Mouse (Mus musculus) ES-Bruce4 (cell line): Measurements from ENCODE around the gene Ptprg. TPM values are rescaled to one million over a fixed set of nuclear protein-coding genes. Genes with fewer than 3 reads are reported as not detected.

Source experiments
- H3K27ac ChIP-seq: 2 replicates; pipeline ENCODE4 v1.5.1; 2012; ENCODE audit warnings: low read length, inconsistent platforms; ENCODE audit not compliant: insufficient read depth
- H3K27me3 ChIP-seq: 2 replicates; pipeline ENCODE4 v1.6.1; 2012; ENCODE audit warnings: mild to moderate bottlenecking, low read length, inconsistent platforms; ENCODE audit not compliant: control insufficient read depth, poor library complexity, insufficient read depth, severe bottlenecking
- H3K36me3 ChIP-seq: 2 replicates; pipeline ENCODE4 v1.6.1; 2012; ENCODE audit warnings: inconsistent platforms, mild to moderate bottlenecking, low read length, moderate library complexity; ENCODE audit not compliant: control insufficient read depth, poor library complexity, insufficient read depth, severe bottlenecking
- H3K4me1 ChIP-seq: one replicate; pipeline ENCODE4 v1.8.1; 2011; ENCODE audit warnings: low read length; ENCODE audit not compliant: control insufficient read depth, insufficient read depth
- H3K4me3 ChIP-seq: 2 replicates; pipeline ENCODE4 v1.5.1; 2011; ENCODE audit warnings: low read depth, mild to moderate bottlenecking, low read length
- H3K9ac ChIP-seq: 2 replicates; pipeline ENCODE4 v1.6.1; 2012; ENCODE audit warnings: low read depth, mild to moderate bottlenecking, inconsistent platforms; ENCODE audit not compliant: poor library complexity, severe bottlenecking
- H3K9me3 ChIP-seq: replicated peaks from 2 replicates; pipeline ENCODE4 v1.6.1; 2012; ENCODE audit warnings: mild to moderate bottlenecking, low read length, inconsistent platforms; ENCODE audit not compliant: control insufficient read depth, poor library complexity, insufficient read depth, severe bottlenecking
- CTCF ChIP-seq: IDR thresholded peaks from one replicate; pipeline ENCODE4 v1.8.1; 2011; ENCODE audit warnings: low read depth, low read length
- EP300 ChIP-seq: IDR thresholded peaks from 2 replicates; pipeline ENCODE4 v1.6.1; 2011; ENCODE audit warnings: low read depth, low read length; ENCODE audit not compliant: insufficient read depth
- POLR2A ChIP-seq: IDR thresholded peaks from one replicate; pipeline ENCODE4 v1.8.1; 2011; ENCODE audit warnings: low read length; ENCODE audit not compliant: insufficient read depth
- polyA plus RNA-seq: library from polyadenylated mRNA; stranded (reverse); fragments of >200 nt; gene quantifications from 2 replicates; pipeline ENCODE4 v1.2.4, GENCODE M21; 2011; ENCODE audit warnings: low read depth; ENCODE audit not compliant: missing spikeins, insufficient read depth, insufficient read length

The Ptprg gene
- polyA plus RNA-seq, 1 experiment, result 27.4 TPM

GRCm38 (mm10) chr14:11774476-11775037, 221.2 kb downstream of the Ptprg start:
- no peak overlapping the region for H3K4me3 ChIP-seq
- H3K9ac ChIP-seq, result no peak overlapping the region
- TF ChIP-seq CTCF (no peak), POLR2A (no peak)

GRCm38 (mm10) chr14:11775204-11775603, 221.9 kb downstream of the Ptprg start:
- Histone ChIP-seq H3K27me3 (no peaks in the 10 kb centered on the region), H3K36me3 (no peaks in the 10 kb centered on the region), H3K4me1 (peaks cover 3% of the 10 kb centered on the region), H3K9ac (no peak overlapping the region), H3K4me3 (no peak overlapping the region), H3K27ac (no peak overlapping the region), H3K9me3 (no peaks in the 10 kb centered on the region)
- TF ChIP-seq CTCF (no peak), EP300 (no peak), POLR2A (no peak)

More at GRCm38 (mm10) chr14:11774476-11775037, 221.2 kb downstream of the Ptprg start:
- H3K9me3 ChIP-seq, result no peaks in the 10 kb centered on the region
- H3K36me3 ChIP-seq, result no peaks in the 10 kb centered on the region
- H3K27ac ChIP-seq, result 0 out of 2 replicates have a peak overlapping the region, but pooled peaks have one; percentile 3
- no peaks in the 10 kb centered on the region for H3K27me3 ChIP-seq
- peaks cover 3% of the 10 kb centered on the region for H3K4me1 ChIP-seq

DNA sequence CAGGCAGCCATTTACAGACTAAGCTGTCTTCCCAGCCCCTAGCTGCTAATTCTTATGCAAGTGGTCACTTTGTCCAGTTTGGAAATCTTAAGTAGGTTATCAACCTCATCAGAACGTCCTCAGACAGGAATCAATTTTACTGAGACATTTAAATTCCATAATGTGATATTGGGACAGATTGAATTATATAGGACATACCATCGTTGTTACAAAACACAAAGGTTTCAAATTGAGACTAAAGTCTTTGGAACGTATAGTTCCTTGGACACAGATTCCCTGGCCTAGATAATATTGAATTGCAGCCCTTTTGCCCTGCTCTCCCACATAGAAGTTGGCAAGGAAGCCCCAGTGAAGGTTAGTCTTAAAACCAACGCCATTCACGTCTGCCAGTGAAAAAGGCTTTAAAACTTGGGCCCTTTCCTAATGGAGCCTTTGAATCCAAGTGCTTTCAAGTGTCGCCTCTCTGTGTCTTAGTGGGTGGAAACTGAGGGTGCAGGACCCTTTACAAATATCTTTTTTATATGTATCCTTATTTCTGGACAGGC, 222.7 kb downstream of the Ptprg start:
- Histone ChIP-seq H3K4me1 (peaks cover under 1% of the 10 kb centered on the region), H3K27ac (no peak overlapping the region), H3K36me3 (no peaks in the 10 kb centered on the region), H3K4me3 (no peak overlapping the region), H3K27me3 (no peaks in the 10 kb centered on the region), H3K9me3 (no peaks in the 10 kb centered on the region), H3K9ac (no peak overlapping the region)
- no peak for TF ChIP-seq POLR2A
- no peak for TF ChIP-seq CTCF
- no peak for TF ChIP-seq EP300

- Histone ChIP-seq H3K27me3 (no peaks in the 10 kb centered on the region), H3K36me3 (no peaks in the 10 kb centered on the region), H3K9ac (no peak overlapping the region), H3K27ac (no peak overlapping the region), H3K4me3 (no peak overlapping the region), H3K9me3 (no peaks in the 10 kb centered on the region), H3K4me1 (no peaks in the 10 kb centered on the region)
- no peak for TF ChIP-seq CTCF
- TF ChIP-seq EP300, result no peak
- TF ChIP-seq POLR2A, result no peak
Observed at GRCm38 (mm10) chr14:11776566-11776965, 223.2 kb downstream of the Ptprg start.

DNA sequence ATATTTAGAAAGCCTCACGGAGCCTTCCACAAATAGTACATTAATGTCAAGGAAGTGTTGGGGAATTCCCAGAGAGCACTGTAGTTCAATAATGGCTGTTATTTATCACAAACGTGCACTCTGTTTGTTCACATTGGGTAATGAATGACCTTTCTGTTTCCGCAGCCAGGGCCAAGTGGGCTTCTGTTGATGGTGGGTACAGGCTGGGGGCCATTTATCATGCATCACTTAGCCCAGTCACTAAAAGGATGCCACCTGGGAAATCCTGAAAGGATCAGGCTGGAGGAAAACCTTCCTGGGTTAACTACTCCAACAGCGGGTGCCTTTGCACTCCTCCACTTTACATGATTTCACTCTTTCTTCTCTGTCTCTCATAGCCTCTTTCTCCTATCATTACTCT, 237.9 kb downstream of the Ptprg start:
- no peaks in the 10 kb centered on the region for H3K4me1 ChIP-seq
- TF ChIP-seq EP300, result no peak
- H3K4me3 ChIP-seq, result no peak overlapping the region
- H3K9ac ChIP-seq, result no peak overlapping the region
- H3K27me3 ChIP-seq, result no peaks in the 10 kb centered on the region
- no peaks in the 10 kb centered on the region for H3K36me3 ChIP-seq
- H3K27ac ChIP-seq, result no peak overlapping the region
- no peaks in the 10 kb centered on the region for H3K9me3 ChIP-seq

GRCm38 (mm10) chr14:11793847-11794246, 240.5 kb downstream of the Ptprg start:
- no peak for TF ChIP-seq POLR2A
- no peak for TF ChIP-seq EP300
- no peak for TF ChIP-seq CTCF
- H3K9me3 ChIP-seq, result no peaks in the 10 kb centered on the region
- H3K36me3 ChIP-seq, result no peaks in the 10 kb centered on the region
- H3K4me3 ChIP-seq, result no peak overlapping the region
- H3K4me1 ChIP-seq, result no peaks in the 10 kb centered on the region
- no peaks in the 10 kb centered on the region for H3K27me3 ChIP-seq
- H3K9ac ChIP-seq, result no peak overlapping the region
- H3K27ac ChIP-seq, result no peak overlapping the region
